Mouse (Mus musculus): Measurements from ENCODE around the gene Manbal.
A peak's percentile ranks its signal among the peaks of the same experiment; 100 is the strongest.

Manbal gene

DNA sequence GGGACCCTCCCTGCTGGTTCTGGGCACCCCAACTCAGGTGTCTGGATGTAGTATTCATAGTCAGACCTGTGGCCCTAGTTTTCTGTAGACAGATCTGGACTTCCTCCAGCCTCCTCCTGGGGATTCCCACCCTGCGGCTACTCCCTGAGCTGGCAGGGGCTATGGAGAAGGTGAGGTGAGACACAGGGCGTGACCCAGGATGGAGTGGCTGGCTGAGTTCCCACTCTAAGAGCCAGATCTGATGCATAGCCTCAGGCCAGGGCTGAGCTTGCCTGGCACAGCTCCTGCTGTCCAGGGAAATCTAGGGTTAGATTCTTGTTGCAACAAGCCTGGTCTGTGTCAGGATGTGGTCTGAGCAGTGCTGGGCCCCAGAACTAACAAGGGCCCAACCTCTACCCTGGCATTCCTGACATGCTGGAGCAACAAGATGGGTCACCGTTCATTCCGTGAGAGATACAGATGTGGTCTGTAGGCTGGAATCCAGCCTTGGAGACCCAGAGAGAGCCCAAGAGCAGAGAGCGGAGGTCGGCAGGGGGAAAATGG lies 43.8 kb downstream of the Manbal start:
- DNase-seq (ENCODE audit: extremely low spot score, low spot score) = no peak

DNA sequence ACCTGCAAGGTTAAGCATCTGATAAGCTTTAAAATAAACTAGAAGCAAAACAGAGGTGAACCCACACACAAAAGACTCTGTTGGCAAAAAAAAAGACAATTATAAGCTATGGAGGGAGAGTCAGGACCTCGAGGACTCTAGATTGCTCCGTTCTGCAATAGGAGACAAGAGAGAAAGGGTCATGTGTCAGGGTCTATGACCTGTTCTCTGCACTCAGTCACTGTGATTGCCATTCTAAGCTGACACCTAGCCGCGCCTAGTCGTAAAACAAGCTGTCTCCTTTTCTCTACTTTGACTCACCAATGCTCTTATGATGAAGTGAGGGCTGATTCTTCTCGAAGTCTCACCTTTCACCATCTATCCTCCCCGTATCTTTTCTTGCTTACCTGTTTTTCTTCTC lies 45.1 kb downstream of the Manbal start:
- no peak for DNase-seq (ENCODE audit: extremely low spot score, low spot score)

DNA sequence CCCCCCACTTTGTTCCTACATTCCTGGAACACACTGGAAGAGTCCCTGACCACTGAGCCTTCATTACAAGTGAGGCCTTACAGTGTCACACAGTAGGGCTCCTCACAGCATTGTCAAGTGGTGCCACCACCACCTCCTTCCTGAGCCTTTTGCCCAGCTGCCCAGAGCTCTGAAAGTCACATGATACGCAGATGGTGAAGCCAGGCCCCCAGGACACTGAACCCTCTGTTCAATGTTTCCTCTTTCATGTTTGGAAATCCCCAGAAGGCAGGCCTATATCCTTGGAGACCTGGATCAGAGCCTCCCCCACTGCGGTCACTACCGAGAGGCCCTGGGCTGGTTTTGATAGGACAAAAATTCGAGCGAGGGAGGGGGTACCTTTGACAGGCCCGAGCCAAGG lies 49.8 kb downstream of the Manbal start:
- no peak for DNase-seq (ENCODE audit: extremely low spot score, low spot score)

DNA sequence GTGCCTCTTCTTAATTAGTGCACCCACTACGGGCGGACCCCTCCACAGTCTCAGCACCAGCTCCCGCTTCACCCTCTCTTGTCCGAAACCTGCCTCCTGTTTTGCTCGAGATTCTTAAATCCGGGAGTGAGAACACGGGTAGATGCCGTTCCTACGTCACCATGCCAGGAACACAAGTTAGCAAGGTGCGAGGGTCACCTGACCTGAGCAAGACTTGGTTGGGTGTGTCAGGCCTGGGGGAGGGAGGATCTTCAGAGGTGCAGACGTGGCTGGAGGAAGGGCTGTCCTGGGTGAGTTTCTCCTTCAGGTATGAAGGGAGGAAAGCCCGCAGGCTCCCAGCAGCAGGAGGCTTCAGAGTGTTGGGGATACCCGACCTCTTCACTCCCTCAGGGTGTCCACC lies 50.8 kb downstream of the Manbal start, which contains the start of gene Src:
Gene Src, plus strand, starts transcription at position 239 of the 400 bp plus-strand sequence.
- DNase-seq (ENCODE audit: extremely low spot score, low spot score) = no peak

DNA sequence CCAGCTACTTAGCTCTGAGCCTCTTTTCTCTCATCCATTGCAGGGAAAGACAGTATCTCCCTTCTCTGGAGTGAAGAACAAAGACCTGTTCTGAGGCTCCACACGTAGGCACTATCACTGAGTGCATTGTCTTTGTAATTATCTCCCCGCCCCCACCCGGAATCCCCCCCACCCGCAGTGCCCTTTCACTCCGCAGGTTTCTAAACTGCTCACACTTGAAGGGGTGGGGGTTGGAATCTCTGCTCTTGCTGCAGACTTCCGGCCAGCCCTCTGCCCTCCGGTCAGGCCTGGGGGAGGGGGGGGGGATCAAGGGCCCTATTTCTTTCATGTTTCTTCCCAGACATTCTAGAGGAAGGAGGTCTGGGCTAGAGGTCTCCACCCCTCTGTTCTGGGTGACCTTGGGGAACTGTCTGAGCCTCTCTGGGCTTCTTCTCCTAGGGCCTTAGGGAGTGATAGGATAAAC lies 51.2 kb downstream of the Manbal start:
- DNase-seq (ENCODE audit: extremely low spot score, low spot score) = peak; percentile 56

DNA sequence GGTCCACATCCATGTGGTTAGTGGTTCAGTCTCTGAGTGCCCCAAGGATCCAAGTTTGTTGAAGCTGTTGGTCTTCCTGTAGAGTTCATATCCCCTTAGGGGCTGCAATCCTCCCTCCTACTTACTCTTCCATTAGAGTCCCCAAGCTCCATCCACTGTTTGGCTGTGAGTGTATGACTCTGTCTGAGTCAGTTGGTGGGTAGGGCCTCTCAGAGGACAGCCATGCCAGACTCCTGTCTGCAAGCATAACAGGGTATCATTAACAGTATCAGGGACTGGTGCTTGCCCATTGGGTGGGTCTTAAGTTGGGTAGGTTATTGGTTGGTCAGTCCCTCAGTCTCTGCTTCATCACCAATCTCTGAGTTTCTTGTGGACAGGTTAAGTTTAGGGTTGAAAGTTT lies 52.1 kb downstream of the Manbal start:
- no peak for DNase-seq (ENCODE audit: extremely low spot score, low spot score)

DNA sequence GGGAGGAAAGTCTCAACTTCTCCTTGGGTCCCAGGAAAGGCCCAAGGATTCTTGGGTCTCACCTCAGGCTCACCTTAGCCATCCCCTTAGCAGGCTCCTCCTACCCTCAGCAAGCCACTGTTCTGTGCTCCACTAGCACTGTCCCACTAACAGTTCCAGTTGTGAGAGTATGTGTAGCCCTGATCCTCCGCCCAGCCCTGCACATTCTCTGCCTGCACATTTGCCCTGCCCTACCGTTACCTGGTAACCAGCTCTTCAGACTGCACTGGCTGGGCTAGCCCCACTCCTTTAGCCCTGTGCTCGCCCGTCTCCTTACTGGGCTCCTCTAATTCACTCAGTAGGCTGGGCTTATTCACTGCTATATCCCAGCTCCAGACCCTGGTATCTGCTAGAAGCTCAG lies 53.0 kb downstream of the Manbal start:
- no peak for DNase-seq (ENCODE audit: extremely low spot score, low spot score)

DNA sequence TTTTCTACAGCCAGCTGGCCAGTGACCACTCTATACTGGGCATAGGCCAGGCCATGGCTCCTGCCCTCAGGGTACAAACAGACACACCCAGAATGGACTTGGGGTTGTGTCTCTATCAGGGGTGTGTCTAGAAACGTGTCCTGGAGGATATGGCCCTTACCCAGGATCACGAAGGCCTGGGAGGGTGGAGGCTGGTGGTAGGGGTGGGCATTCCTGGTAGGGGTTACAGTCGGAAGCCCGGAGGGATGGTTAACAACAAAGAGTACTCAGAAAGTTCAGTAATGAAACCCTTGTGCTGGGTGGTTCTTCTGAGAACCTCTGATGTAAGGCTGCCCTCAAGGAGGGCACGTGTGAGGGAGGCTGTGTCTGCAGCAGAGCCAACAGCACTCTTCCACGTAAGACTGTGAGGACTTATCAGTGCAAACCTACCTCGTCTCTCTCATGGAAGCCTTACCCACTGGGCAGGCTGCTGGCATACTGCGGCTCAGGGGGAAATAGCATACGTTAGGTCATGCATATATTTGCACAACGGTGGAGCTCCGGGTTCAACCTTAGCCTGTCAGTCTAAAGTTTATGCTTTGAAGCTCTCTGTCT lies 54.8 kb downstream of the Manbal start:
- no peak for DNase-seq (ENCODE audit: extremely low spot score, low spot score)

DNA sequence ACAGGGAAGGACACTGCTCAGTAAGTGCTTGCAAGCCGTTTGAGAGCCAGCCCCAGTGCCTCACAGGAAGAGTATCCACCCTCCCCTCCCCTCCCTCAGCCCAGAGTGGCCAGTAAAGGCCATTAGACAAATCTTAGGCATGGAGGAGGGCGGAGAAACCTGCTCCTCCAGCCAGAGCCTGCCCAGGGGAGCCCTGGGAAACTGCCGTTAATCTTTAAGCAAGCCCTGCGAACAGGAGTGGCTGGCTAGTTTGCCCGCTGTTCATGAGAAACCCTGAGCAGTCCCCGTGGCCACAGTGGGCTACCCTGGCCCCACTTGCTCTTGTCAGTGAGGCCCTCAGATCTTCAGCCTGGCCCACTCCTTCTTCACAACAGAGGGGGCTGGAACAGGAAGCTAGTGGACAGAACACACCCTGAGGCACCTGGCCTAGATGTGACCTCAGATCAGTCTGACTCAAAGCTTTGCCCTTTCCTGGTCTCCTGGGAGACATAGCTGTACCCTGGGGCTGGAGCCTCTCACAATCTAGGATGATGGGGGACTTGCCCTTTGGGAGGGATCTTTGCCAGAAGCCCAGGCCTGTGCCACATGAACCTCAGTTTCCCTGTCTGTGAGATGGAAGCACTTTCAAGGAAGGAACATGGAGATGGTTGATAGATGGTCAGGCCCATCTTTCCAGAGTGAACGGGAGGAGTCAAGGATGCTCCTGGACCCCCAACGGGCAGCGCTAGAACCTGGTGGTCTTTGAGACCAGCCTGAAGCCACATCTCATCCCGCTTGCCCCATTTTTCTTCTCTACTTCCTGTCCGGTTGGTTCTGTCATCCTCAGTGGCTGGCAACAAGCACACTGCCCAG lies 55.7 kb downstream of the Manbal start:
- peak; percentile 67 for DNase-seq (ENCODE audit: extremely low spot score, low spot score)

DNA sequence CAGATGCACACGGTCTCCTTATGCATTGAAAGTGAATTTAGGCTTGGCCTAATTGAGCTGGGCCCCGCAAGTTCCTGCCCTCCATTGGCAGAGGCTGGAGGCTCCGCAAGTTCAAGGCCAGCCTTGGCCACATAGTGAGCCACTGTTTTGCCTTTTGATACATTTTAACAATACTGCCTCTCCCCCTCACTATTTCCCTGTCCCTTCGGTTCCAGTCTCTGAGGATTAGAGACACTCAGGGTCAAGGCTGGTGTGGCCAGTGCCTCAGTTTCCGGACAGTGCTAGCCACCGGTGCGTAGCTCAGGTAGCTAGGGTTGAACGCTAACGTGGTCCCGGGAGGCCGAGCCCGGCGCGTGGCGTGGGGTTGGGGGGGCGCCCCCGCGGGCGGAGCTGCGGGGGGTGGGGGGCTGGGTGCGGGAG lies 56.3 kb downstream of the Manbal start:
- no peak for DNase-seq (ENCODE audit: extremely low spot score, low spot score)

DNA sequence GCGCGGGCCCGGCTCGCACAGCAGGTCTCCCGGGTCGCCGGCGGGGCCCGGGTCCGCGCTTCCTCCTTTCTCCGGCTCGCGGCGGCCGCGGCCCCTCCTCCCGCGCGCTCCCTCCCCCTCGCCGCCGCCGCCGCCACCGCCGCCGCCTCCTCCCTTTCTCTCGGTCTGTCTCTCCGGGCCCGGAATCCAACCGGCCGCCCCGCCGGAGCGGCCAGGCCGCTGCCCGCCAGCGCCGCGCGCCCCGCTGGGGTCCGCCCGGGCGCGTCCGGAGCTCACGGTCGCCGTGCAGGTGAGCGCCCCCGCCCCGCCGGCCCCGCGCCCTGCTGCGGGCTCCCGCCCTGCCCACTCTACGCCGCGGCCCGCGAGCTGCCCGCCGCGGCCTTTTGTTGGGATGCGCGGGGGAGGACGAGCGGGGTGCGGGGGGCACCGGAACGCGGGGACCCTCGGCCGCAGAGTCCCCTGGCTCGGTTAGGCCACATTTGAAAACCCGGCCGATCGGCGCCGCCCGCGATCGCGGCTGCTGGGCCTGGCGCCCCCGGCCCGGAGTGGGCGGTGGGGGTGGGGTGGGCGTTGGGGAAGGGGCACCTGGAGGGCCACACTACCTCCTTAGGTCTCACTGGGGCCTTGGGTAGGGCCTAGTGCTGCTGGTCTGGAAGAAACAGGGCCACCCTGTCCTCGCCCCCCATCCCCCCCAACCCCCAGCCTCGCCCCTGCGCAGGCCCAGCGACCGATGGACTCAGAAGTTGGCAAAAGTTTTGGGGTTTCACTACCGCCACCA lies 56.9 kb downstream of the Manbal start:
- peak; percentile 65 for DNase-seq (ENCODE audit: extremely low spot score, low spot score)

DNA sequence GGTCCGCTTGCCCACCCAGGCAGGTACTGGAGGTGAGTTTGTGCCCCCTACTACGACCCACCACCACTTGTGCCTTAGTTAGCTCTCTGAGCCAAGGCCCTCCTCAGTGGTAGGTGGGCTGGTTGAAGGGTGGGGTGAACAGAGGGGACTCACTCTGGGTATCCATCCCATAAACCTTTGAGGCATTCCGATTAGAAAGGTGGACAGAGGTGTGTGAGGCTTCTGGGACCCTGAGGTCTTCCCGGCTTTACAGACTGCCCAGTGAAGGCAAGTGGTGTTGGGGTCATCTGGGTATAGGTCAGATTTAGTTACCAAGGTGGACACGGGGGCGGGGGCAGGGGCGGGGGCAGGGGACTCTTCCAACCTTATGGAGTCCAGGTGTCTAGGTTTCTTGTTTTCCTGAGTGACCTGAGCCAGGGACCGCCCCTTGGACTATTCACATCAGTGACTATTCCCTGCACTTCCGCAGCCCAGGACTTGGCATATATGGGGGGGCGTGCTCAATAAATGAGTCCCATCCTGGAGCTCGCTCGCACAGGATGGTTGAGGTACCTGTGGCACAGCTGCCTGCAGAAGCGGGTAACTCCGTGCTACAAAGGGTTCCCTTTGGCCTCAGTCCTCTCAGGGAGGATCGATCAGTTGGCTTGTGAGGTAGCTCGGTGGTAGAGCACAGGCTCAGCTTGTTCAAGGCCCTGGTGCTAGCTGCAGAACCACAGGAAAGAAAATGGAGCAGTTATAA lies 57.7 kb downstream of the Manbal start:
- no peak for DNase-seq (ENCODE audit: extremely low spot score, low spot score)

DNA sequence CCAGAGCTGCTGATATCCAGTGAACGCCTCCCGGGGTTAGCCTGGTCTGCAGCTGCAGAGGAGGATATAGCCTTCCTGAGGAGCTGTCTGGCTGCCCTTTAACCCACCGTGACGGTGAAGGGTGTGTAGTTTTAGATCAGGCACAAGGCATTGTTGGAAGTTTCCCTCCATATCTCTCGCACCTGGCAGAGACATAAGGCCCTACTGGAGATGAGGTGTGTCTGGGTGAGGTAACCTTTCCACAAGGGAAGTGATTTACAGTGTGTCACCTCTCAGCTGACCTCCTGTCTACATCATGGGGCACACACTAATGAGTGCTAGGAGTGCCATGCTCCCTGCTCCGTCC lies 58.2 kb downstream of the Manbal start:
- no peak for DNase-seq (ENCODE audit: extremely low spot score, low spot score)

DNA sequence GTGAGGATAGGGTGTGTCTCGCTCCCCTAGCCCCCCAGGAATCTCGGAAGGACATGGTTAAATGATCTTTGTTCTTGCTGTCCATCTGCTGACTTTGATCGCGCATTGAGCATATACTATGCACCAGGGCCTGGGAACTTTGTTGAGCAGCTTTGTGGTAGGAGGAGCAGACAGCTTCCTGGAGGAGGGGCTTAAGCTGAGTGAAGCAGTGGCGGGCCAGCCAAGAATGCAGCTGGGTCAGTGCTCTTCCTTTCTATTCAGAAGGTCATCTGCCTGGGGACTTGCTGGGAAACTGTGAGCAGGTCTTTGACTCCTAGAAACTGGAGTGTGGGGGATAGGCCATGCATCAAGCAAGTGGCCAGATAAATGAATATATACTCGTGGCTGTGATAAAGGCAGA lies 58.8 kb downstream of the Manbal start:
- DNase-seq (ENCODE audit: extremely low spot score, low spot score) = no peak

DNA sequence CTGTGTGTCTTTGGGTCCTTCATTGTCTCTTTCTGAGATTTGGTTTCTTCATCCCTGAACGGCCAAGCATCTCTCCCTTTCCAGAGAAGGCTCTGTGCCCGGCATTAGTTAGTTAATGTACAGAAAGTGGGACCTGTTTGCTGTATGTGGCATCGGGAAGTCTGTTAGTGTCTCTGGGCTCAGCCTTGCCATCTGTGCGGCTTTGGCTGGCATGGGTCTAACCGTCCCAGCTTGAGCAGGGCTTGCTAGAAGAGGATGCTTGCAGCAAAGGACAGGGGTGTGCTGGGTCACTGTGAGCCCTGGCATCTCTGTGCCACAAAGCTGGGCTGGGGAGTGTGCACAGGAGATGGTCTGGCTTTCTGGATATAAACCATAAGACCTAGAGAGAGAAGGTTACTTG lies 59.8 kb downstream of the Manbal start:
- DNase-seq (ENCODE audit: extremely low spot score, low spot score) = no peak

DNA sequence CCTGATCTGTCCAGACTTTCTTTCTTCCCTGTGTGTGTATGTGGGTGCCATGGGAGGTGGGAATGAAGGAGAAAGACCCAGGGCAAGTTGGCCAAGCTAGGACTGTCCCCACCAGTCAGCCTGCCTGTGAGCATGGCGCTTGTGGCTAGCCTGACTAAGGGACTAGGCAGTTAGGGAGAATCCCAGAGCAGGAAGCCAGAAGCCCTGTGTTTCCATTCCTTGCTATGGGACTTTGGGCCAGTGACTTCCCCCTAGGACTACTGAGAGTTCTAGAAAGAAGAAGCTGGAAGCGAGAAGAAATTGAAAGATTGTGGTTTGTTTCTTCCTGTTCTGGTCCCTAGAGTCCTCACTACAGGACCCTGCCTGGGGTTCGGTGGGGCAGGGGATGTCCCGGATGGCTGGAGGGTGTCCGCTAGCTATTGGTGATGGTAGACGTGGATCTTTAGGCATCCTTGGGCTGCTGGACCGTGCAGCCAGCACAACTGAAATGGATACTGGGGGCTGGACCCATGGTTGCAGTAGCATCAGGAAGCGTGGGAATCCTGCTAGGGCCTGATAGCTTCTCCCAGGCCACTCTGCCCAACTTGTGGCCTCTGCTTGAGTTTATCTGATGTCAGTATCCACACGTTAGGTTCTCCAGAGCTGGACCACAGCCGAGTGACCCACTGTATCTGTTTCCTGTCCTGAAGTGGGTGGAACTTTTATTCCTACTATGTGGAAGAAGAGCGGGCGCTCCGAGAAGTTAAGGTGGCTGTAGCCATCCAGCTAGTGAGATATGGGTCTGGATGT lies 61.2 kb downstream of the Manbal start:
- no peak for DNase-seq (ENCODE audit: extremely low spot score, low spot score)

DNA sequence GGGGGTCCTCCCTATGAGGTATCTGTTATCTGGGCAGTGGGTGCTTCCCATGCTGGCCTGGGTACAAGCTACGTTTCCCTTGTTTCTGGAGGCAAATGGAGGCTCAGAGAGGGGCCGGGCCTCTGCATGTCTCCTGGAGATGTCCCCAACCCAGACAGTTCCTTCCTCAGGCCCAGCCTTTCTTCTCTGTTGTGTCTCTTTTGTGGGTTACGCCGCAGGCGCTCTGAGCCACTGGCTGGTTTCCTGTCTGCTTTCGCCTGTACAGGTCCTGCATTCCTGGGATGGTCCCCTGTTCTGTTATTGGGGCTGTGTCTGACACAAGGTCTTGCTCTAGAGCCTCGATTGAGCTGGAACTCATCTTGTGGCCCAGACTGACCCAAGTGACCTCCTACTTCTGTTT lies 62.3 kb downstream of the Manbal start:
- no peak for DNase-seq (ENCODE audit: extremely low spot score, low spot score)

DNA sequence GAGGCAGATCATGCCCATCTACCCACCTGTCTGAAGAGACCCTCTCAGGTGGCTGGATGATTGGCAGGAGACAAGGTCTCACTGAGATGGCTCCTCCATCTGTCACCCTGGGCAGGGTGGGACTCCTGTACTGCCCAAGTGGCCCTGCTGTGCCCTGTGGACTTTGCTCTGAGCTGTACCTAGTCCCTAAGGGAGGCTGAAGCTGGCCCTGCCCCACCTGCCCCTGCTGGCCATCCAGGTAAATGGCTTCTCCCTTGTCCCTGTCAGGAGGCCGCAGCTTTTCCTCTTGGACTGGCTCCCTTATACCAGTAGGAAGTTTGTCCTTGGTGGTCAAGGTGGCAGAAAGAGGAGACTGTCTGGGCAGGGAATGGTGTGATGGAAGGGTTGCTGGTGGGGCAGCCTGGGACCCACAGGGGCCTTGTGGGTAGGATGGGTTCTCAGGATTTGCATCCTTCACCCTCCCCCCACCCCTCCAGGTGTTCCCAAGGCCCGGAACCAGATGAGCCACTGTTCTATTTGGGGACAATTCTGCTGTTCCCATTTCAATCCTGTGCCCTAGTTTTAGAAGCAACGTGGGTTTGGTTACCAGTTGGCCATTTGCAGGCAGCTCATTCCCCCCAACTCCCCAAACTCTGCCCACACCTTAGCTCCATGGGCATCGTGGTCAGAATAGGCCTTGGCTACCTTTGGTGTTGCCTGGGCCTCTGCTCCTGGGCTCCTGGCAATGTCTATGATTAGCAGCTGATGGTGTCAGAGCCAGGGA lies 63.5 kb downstream of the Manbal start:
- DNase-seq (ENCODE audit: extremely low spot score, low spot score) = no peak

DNA sequence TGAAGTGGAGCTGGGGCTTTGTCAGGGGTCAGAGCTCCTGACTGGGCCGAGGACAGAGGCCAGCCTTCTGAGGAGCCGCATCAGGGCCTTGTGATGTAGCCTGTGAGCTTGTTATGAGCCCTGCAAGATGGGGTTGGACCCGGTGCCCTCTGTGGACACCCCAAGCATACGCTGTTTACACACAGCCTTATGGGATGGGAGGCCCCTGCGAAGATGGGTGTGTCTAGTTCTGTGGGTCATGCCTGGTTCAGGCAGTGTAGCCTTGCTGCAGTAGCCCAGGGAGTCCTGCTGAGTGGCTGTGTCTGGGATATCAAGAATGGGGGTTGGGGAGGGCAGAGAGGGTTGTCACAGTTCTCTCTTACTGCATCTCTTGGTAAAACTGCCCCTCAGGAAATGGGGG lies 64.5 kb downstream of the Manbal start:
- no peak for DNase-seq (ENCODE audit: extremely low spot score, low spot score)

DNA sequence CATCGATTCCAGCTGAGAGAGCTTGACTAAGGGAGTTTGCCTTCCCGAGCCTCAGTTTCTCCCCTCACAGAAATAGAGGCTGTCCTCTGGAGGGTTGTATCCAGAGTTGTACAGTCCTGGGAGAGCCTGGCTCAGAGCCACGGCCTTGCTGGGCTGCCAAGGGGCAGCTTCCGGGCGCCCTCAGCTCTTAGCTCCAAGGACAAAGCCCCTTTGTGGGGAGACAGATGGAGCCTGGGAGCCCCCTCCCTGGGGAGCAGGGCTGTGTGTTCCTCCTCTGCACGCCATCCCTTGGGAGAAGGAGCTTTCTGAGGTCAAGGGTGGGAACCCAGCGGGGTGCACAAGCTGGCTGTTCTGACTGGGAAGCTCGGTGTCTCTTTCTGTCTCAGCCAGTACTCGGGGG lies 65.1 kb downstream of the Manbal start:
- no peak for DNase-seq (ENCODE audit: extremely low spot score, low spot score)

Measured in neural tube, embryonic 10.5 days (tissue).